Mouse (Mus musculus) heart, embryonic 13.5 days (tissue): ENCODE data around the gene Zkscan6. TPM values are rescaled to one million over a fixed set of nuclear protein-coding genes. Genes with fewer than 3 reads are reported as not detected.

Experiments used
- ATAC-seq: fragments of 200-750 bp; cut with Nextera tagmentation; 2 replicates; pipeline ENCODE4 v1.8.0; 2017; ENCODE audit warnings: moderate TSS enrichment; ENCODE audit not compliant: insufficient number of reproducible peaks, low FRiP score, low TSS enrichment; ENCODE audit errors: extremely low read depth
- H3K27ac ChIP-seq: fragments of 300-500 bp; sonication (generic); replicated peaks from 2 replicates; pipeline ENCODE4 v1.5.1; 2015; ENCODE audit warnings: moderate library complexity, mild to moderate bottlenecking, inconsistent platforms
- H3K27me3 ChIP-seq: fragments of 300-500 bp; sonication (generic); replicated peaks from 2 replicates; pipeline ENCODE4 v1.6.1; 2015; ENCODE audit warnings: mild to moderate bottlenecking, inconsistent platforms
- H3K36me3 ChIP-seq: fragments of 300-500 bp; sonication (generic); 2 replicates; pipeline ENCODE4 v1.6.1; 2015; ENCODE audit warnings: mild to moderate bottlenecking, inconsistent platforms
- H3K4me1 ChIP-seq: fragments of 300-500 bp; sonication (generic); 2 replicates; pipeline ENCODE4 v1.6.1; 2015; ENCODE audit warnings: inconsistent platforms
- H3K4me2 ChIP-seq: fragments of 300-500 bp; sonication (generic); 2 replicates; pipeline ENCODE4 v1.6.1; 2015; ENCODE audit warnings: inconsistent platforms, mild to moderate bottlenecking, moderate library complexity
- H3K4me3 ChIP-seq: fragments of 300-500 bp; sonication (generic); 2 replicates; pipeline ENCODE4 v1.5.1; 2015; ENCODE audit warnings: moderate library complexity, mild to moderate bottlenecking, inconsistent platforms
- H3K9ac ChIP-seq: fragments of 300-500 bp; sonication (generic); 2 replicates; pipeline ENCODE4 v1.6.1; 2015; ENCODE audit warnings: inconsistent platforms, mild to moderate bottlenecking, moderate library complexity
- H3K9me3 ChIP-seq: fragments of 300-500 bp; sonication (generic); 2 replicates; pipeline ENCODE4 v1.6.1; 2016; ENCODE audit warnings: inconsistent platforms
- WGBS: fragments of 180-500 bp; shearing (Covaris S2); methylation state at CpG from one replicate; pipeline ENCODE4 v1.1.7; 2015; ENCODE audit warnings: mixed read lengths; 5-methylcytosine and 5-hydroxymethylcytosine counted together
- polyA plus RNA-seq: library from polyadenylated mRNA; unstranded; fragments of >200 nt; fragmentation: Nextera tagmentation; extraction: Ambion mirVana; gene quantifications from 2 replicates; pipeline ENCODE4 v1.2.1, GENCODE M21; 2015

Zkscan6 gene
- polyA plus RNA-seq, 1 experiment from 2014 or later, result 10.4 TPM

- WGBS, result 100% methylated on average over 1 of the region's 1 CpGs
- no peak for ATAC-seq
- no peaks in the 10 kb centered on the region for H3K9me3 ChIP-seq
- H3K36me3 ChIP-seq, result peaks cover 14% of the 10 kb centered on the region
- H3K27ac ChIP-seq, result 0 out of 2 replicates have a peak overlapping the region, but pooled peaks have one; percentile 22
- no peaks in the 10 kb centered on the region for H3K27me3 ChIP-seq
- H3K4me1 ChIP-seq, result peaks cover 54% of the 10 kb centered on the region
- H3K4me3 ChIP-seq, result no peak overlapping the region
- H3K9ac ChIP-seq, result no peak overlapping the region
- no peak overlapping the region for H3K4me2 ChIP-seq
Measured at GRCm38 (mm10) chr11:65779578-65779977, 27.4 kb upstream of the Zkscan6 start.

DNA sequence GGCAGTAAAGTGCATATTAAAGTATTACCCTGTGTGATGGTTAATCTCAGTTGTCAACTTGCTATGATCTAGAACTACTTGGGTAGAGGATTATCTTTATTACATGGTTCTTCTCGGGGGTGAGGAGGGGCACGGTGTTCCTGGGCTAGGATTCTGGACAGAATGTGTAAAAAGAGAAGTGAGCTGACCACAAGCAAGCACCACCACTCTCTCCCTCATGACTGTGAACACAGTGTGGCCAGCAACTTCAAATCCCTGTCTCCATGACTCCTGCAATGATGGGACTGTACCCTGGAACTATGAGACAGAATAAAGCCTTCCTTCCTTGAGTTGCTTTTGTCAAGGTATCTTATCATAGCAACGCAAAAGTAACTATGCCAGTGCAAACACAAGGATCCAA lies 25.4 kb upstream of the Zkscan6 start:
- H3K27me3 ChIP-seq, result no peaks in the 10 kb centered on the region
- H3K9me3 ChIP-seq, result no peaks in the 10 kb centered on the region
- no peak overlapping the region for H3K9ac ChIP-seq
- H3K36me3 ChIP-seq, result peaks cover 21% of the 10 kb centered on the region
- no peak for ATAC-seq
- no peak overlapping the region for H3K4me3 ChIP-seq
- no peak overlapping the region for H3K4me2 ChIP-seq
- peaks cover 65% of the 10 kb centered on the region for H3K4me1 ChIP-seq
- 78% methylated on average over 3 of the region's 3 CpGs for WGBS
- no peak overlapping the region for H3K27ac ChIP-seq

- peak overlapping the region; percentile 85 for H3K4me2 ChIP-seq
- H3K4me1 ChIP-seq, result peaks cover 35% of the 10 kb centered on the region
- H3K9me3 ChIP-seq, result no peaks in the 10 kb centered on the region
- peak overlapping the region; percentile 98 for H3K4me3 ChIP-seq
- peak overlapping the region; percentile 100 for H3K9ac ChIP-seq
- ATAC-seq, result no peak
- no peak overlapping the region for H3K27ac ChIP-seq
- 61% methylated on average over 2 of the region's 2 CpGs for WGBS
- H3K27me3 ChIP-seq, result no peaks in the 10 kb centered on the region
- H3K36me3 ChIP-seq, result peaks cover 8% of the 10 kb centered on the region; the same call in 1 of the 2 replicates
Measured at GRCm38 (mm10) chr11:65786160-65786559, 20.8 kb upstream of the Zkscan6 start.

DNA sequence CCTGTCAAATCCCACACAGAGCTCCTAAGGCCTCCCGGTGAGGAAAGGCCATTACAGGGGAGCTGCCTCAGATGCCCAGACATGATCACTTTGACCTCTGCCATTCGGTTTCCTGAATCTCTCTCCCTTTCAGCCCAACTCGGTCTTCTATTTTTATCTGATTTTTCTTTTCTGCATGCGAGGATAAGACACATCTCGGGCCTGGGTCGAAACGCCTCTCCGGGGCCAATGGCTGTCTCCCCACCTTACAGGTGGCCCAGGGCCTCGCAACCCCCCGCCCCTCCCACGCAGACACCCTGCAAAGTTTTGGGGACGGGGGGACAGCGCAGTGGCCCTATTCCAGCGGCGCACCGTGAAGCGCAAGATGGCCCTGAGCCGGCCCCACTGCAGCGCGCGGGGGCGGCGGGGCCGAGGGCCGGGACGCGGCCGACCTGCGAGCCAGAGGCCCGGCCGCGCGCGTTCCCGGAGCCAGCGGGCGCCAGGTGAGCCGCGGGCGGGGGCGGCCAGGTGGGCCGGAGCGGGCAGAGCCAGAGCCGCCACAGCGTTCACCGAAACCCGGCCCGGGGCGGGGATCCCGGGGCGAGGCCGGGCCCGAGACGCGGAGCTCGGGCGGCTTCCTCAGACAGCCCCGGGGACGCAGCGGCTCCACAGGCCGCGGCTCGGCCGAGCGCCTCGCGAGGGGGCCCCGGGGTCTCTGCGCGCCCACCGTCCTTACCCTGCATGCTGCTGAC lies 19.4 kb upstream of the Zkscan6 start:
- WGBS, result under 1% methylated on average over 69 of the region's 71 CpGs
- Histone ChIP-seq H3K4me2 (peak overlapping the region; percentile 85), H3K27ac (peak overlapping the region; percentile 86), H3K4me1 (peaks cover 31% of the 10 kb centered on the region), H3K4me3 (peak overlapping the region; percentile 98), H3K27me3 (no peaks in the 10 kb centered on the region), H3K9me3 (no peaks in the 10 kb centered on the region), H3K9ac (peak overlapping the region; percentile 100), H3K36me3 (peaks cover 7% of the 10 kb centered on the region; the same call in 1 of the 2 replicates)
- ATAC-seq, result peak; percentile 76

DNA sequence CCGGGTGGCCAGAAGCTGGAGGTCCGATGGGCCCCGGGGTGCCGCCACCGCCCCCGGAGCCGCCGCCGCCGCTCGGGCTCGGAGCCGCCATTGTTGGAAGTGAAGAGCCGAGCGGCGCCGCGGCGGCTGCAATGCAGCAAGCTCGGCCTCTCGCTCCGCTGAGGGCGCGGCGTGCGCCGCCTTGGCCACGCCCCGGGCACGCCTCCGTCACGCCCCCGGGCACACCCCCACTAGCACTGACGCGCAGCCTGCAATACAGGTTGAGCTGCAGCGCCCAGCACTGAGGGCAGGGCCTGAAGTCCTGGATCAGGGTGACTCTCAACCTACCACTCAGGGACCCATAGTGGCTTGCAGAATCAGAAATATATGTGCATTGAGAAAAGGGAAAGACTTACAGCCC lies 18.8 kb upstream of the Zkscan6 start, which contains the start of gene Map2k4:
Map2k4 (minus strand) TSS at position 144 of the 400 bp plus-strand sequence.
- ATAC-seq, result peak; percentile 98
- Histone ChIP-seq H3K4me3 (peak within 1 kb of the TSS; percentile 98), H3K4me2 (peak within 1 kb of the TSS; percentile 85), H3K9ac (peak within 1 kb of the TSS; percentile 100), H3K27ac (peak within 1 kb of the TSS; percentile 86), H3K27me3 (no peaks in the 10 kb centered on the region), H3K36me3 (peaks cover 7% of the 10 kb centered on the region; the same call in 1 of the 2 replicates), H3K9me3 (no peaks in the 10 kb centered on the region), H3K4me1 (peaks cover 31% of the 10 kb centered on the region)
- under 1% methylated on average over 36 of the region's 36 CpGs for WGBS

- Histone ChIP-seq H3K9me3 (no peaks in the 10 kb centered on the region), H3K9ac (no peak overlapping the region), H3K27me3 (no peaks in the 10 kb centered on the region), H3K4me3 (no peak overlapping the region), H3K36me3 (no peaks in the 10 kb centered on the region), H3K4me2 (peak overlapping the region; percentile 0; the same call in 1 of the 2 replicates), H3K4me1 (peaks cover 6% of the 10 kb centered on the region; the same call in 1 of the 2 replicates), H3K27ac (no peak overlapping the region)
- WGBS, result 47% methylated on average over 10 of the region's 10 CpGs
- ATAC-seq, result no peak
Measured at GRCm38 (mm10) chr11:65794428-65795219, 12.4 kb upstream of the Zkscan6 start.

GRCm38 (mm10) chr11:65795896-65796295 lies 11.1 kb upstream of the Zkscan6 start:
- H3K27me3 ChIP-seq, result no peaks in the 10 kb centered on the region
- no peak overlapping the region for H3K4me3 ChIP-seq
- no peaks in the 10 kb centered on the region for H3K9me3 ChIP-seq
- ATAC-seq, result no peak
- H3K4me2 ChIP-seq, result no peak overlapping the region
- H3K27ac ChIP-seq, result no peak overlapping the region
- H3K9ac ChIP-seq, result no peak overlapping the region
- H3K36me3 ChIP-seq, result no peaks in the 10 kb centered on the region
- 73% methylated on average over 1 of the region's 1 CpGs for WGBS
- H3K4me1 ChIP-seq, result peaks cover 6% of the 10 kb centered on the region; the same call in 1 of the 2 replicates

- no peaks in the 10 kb centered on the region for H3K9me3 ChIP-seq
- H3K4me1 ChIP-seq, result peaks cover 12% of the 10 kb centered on the region
- no peak for ATAC-seq
- H3K36me3 ChIP-seq, result no peaks in the 10 kb centered on the region
- no peaks in the 10 kb centered on the region for H3K27me3 ChIP-seq
- no peak overlapping the region for H3K4me2 ChIP-seq
- H3K4me3 ChIP-seq, result no peak overlapping the region
- H3K9ac ChIP-seq, result no peak overlapping the region
- H3K27ac ChIP-seq, result no peak overlapping the region
- WGBS, result 47% methylated on average over 3 of the region's 3 CpGs
Measured at GRCm38 (mm10) chr11:65801899-65802298, 5.1 kb upstream of the Zkscan6 start.

DNA sequence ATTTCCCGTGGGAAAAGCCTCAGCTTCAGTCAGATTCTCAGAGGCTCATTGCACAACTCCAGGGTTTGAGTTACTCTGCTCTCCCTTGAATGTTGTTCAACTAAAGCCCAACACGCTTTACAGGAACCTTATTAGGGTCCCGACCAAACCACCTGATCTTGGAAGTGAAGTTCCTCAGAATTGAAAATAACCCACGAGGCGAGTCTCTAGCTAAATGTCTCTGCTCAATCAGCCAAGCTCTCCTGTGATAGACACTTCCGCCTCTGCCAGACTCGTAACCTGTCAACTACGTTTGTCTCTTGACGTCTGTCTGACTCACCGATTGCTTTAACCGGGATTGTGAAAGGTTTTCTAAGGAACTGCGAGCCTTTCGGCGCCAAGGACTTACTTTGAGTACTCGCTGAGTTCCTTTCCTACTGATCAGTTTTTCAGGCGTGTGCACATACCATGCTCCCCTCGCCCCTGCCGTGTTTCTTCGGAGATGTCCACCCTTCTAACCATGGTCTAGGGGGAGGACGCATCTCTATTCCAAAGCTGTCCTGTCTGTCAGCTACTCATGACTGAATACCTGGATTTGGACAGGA lies 562 bp upstream of the Zkscan6 start:
- Histone ChIP-seq H3K27ac (peak overlapping the region; percentile 89), H3K9me3 (no peaks in the 10 kb centered on the region), H3K36me3 (no peaks in the 10 kb centered on the region), H3K4me1 (peaks cover 30% of the 10 kb centered on the region), H3K4me3 (peak overlapping the region; percentile 78), H3K9ac (peak overlapping the region; percentile 86), H3K4me2 (peak overlapping the region; percentile 96), H3K27me3 (no peaks in the 10 kb centered on the region)
- under 1% methylated on average over 20 of the region's 20 CpGs for WGBS
- no peak for ATAC-seq

DNA sequence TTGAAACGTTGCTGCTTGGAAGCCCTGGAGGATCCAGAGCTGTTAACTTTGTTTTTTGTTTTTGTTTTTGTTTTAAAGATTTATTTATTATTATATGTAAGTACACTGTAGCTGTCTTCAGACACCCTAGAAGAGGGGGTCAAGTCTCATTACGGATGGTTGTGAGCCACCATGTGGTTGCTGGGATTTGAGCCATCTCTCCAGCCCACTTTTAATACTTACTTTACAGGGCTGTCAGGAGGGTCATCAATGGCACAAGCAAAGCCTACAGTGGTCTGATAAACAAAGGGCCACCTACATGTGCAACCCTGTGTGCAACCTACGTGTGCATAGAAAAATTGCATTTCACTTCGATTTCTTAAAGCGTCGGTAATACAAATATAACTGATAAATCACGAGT lies 626 bp downstream of the Zkscan6 start:
- WGBS, result 38% methylated on average over 7 of the region's 7 CpGs

GRCm38 (mm10) chr11:65812088-65812487 lies 5.1 kb downstream of the Zkscan6 start:
- peaks cover 35% of the 10 kb centered on the region for H3K4me1 ChIP-seq
- no peak overlapping the region for H3K4me3 ChIP-seq
- no peaks in the 10 kb centered on the region for H3K9me3 ChIP-seq
- no peak overlapping the region for H3K27ac ChIP-seq
- no peak for ATAC-seq
- H3K4me2 ChIP-seq, result no peak overlapping the region
- peaks cover 32% of the 10 kb centered on the region for H3K36me3 ChIP-seq
- no peak overlapping the region for H3K9ac ChIP-seq
- 33% methylated on average over 5 of the region's 5 CpGs for WGBS
- H3K27me3 ChIP-seq, result no peaks in the 10 kb centered on the region

More for the DNA sequence above, 626 bp downstream of the Zkscan6 start:
- no peak for ATAC-seq
- Histone ChIP-seq H3K36me3 (no peaks in the 10 kb centered on the region), H3K4me1 (peaks cover 37% of the 10 kb centered on the region), H3K9me3 (no peaks in the 10 kb centered on the region), H3K9ac (peak overlapping the region; percentile 86), H3K27me3 (no peaks in the 10 kb centered on the region), H3K4me3 (peak overlapping the region; percentile 78), H3K4me2 (peak overlapping the region; percentile 96), H3K27ac (peak overlapping the region; percentile 89)
